Mouse (Mus musculus): Measurements from ENCODE around the gene Gpr176. TPM values are rescaled to one million over a fixed set of nuclear protein-coding genes. Genes with fewer than 3 reads are reported as not detected.

The Gpr176 gene
- total and polyA plus RNA-seq, 3 experiments: not detected

DNA sequence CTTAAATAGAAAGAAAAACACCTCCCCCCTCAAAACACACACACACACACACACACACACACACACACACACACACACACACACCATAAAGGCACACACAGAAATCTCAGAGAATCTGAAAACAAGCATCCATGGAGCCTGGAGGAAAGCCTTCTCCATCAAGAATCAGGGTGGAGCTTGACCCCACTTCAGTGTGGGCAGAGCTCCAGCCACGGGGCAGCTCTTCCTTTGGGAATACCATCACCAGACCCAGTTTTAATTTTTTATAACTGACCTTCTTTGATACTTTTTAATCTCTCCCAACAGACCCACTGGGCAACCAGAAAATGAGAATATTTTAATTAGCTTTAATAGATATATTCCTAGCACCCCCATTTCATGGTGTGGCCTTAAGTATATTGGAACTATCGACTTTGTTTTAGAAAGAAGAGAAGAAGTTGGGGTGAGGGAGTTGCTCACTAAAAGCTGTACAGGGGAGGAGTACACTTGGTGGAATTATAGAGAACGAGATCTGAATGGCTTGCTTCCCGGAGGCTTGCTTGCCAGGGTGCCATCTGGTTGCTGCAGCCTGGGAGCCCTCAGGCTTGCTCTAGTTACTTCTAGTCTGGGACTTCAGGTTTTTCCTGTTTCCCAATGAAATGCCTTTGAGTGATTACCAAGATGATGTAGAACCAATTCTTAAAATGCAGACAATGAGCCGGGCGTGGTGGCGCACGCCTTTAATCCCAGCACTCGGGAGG lies 84.7 kb downstream of the Gpr176 start:
- no peak for DNase-seq (ENCODE audit: low read depth, low spot score)
- Histone ChIP-seq H3K27ac (ENCODE audit: control insufficient read depth, low read depth, low read length) (no peak overlapping the region), H3K4me1 (ENCODE audit: control insufficient read depth in 1 of 2, insufficient read depth in 2 of 2, low read length in 2 of 2) (no peaks in the 10 kb centered on the region), H3K27me3 (ENCODE audit: control insufficient read depth in 1 of 2, insufficient read depth in 2 of 2, low read length in 2 of 2) (no peaks in the 10 kb centered on the region; a peak in 2 of 4 replicates), H3K4me3 (ENCODE audit: control insufficient read depth in 1 of 2, insufficient read depth in 1 of 2, low read depth in 2 of 2, low read length in 2 of 2) (no peak overlapping the region), H3K9ac (ENCODE audit: control insufficient read depth, low read depth, low read length, poor library complexity, severe bottlenecking) (no peak overlapping the region), H3K79me2 (ENCODE audit: control insufficient read depth, insufficient read depth, low read length, poor library complexity) (no peaks in the 10 kb centered on the region), H3K36me3 (ENCODE audit: control insufficient read depth in 1 of 2, insufficient read depth in 2 of 2, low read length in 2 of 2) (no peaks in the 10 kb centered on the region), H3K9me3 (replicated peaks; ENCODE audit: insufficient read depth, low read length) (no peaks in the 10 kb centered on the region)
- no peak for TF ChIP-seq SMC3 (IDR thresholded peaks at IDR 0.05; ENCODE audit: low read depth, low read length)

DNA sequence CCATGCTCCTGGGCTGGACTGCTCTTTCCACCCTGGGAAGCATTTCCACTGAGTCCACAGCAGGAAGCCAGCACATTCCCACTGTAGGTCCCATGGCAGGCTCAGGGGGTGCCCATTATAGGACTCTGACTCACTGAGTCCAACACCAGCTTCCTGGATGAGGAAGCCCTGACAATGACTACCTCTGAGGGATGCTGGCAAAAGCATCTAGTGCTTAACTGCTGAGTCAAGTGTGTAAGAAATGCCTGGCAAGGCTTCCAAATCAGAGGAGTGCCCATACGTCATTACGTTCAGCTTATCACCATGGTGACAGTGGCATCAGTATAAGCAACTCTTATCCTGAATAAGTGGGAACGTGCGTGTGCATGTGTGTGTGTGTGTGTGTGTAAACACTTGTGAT lies 85.5 kb downstream of the Gpr176 start:
- Histone ChIP-seq H3K27ac (ENCODE audit: control insufficient read depth, low read depth, low read length) (no peak overlapping the region), H3K9ac (ENCODE audit: control insufficient read depth, low read depth, low read length, poor library complexity, severe bottlenecking) (no peak overlapping the region), H3K4me3 (ENCODE audit: control insufficient read depth in 1 of 2, insufficient read depth in 1 of 2, low read depth in 2 of 2, low read length in 2 of 2) (no peak overlapping the region), H3K36me3 (ENCODE audit: control insufficient read depth in 1 of 2, insufficient read depth in 2 of 2, low read length in 2 of 2) (no peaks in the 10 kb centered on the region), H3K9me3 (replicated peaks; ENCODE audit: insufficient read depth, low read length) (no peaks in the 10 kb centered on the region), H3K4me1 (ENCODE audit: control insufficient read depth in 1 of 2, insufficient read depth in 2 of 2, low read length in 2 of 2) (no peaks in the 10 kb centered on the region), H3K27me3 (ENCODE audit: control insufficient read depth in 1 of 2, insufficient read depth in 2 of 2, low read length in 2 of 2) (no peaks in the 10 kb centered on the region; a peak in 2 of 4 replicates), H3K79me2 (ENCODE audit: control insufficient read depth, insufficient read depth, low read length, poor library complexity) (no peaks in the 10 kb centered on the region)
- TF ChIP-seq CHD2 (IDR thresholded peaks at IDR 0.05; ENCODE audit: low read length): no peak
- no peak for DNase-seq (ENCODE audit: low read depth, low spot score)

- no peaks in the 10 kb centered on the region for H3K36me3 ChIP-seq (ENCODE audit: control insufficient read depth in 1 of 2, insufficient read depth in 2 of 2, low read length in 2 of 2)
- no peak overlapping the region for H3K27ac ChIP-seq (ENCODE audit: control insufficient read depth, low read depth, low read length)
- H3K27me3 ChIP-seq (ENCODE audit: control insufficient read depth in 1 of 2, insufficient read depth in 2 of 2, low read length in 2 of 2): no peaks in the 10 kb centered on the region; a peak in 2 of 4 replicates
- TF ChIP-seq POLR2AphosphoS5 (IDR thresholded peaks at IDR 0.05; ENCODE audit: borderline replicate concordance, low read depth, low read length) (no peak), TAL1 (IDR thresholded peaks at IDR 0.05; ENCODE audit: low read length) (no peak), RAD21 (IDR thresholded peaks at IDR 0.05; ENCODE audit: low read depth, low read length) (no peak), RCOR1 (IDR thresholded peaks at IDR 0.05; ENCODE audit: low read depth, low read length) (no peak), POLR2AphosphoS2 (IDR thresholded peaks at IDR 0.05; ENCODE audit: low read length) (no peak), MXI1 (IDR thresholded peaks at IDR 0.05; ENCODE audit: low read depth, low read length) (no peak), USF1 (IDR thresholded peaks at IDR 0.05; ENCODE audit: low read depth, low read length) (no peak), MAFK (IDR thresholded peaks at IDR 0.05; ENCODE audit: borderline replicate concordance, low read depth, low read length) (no peak), EP300 (IDR thresholded peaks at IDR 0.05; ENCODE audit: low read depth in 1 of 2, low read length in 2 of 2) (no peak), SMC3 (IDR thresholded peaks at IDR 0.05; ENCODE audit: low read depth, low read length) (no peak), ZKSCAN1 (IDR thresholded peaks at IDR 0.05; ENCODE audit: low read depth, low read length) (no peak), MAZ (IDR thresholded peaks at IDR 0.05; ENCODE audit: low read depth, low read length) (no peak), UBTF (IDR thresholded peaks at IDR 0.05; ENCODE audit: borderline replicate concordance, insufficient read depth, low read depth, low read length) (no peak)
- H3K9me3 ChIP-seq (replicated peaks; ENCODE audit: insufficient read depth, low read length): no peaks in the 10 kb centered on the region
- no peaks in the 10 kb centered on the region for H3K79me2 ChIP-seq (ENCODE audit: control insufficient read depth, insufficient read depth, low read length, poor library complexity)
- no peak for DNase-seq (ENCODE audit: low read depth, low spot score)
- no peak overlapping the region for H3K9ac ChIP-seq (ENCODE audit: control insufficient read depth, low read depth, low read length, poor library complexity, severe bottlenecking)
- H3K4me3 ChIP-seq (ENCODE audit: control insufficient read depth in 1 of 2, insufficient read depth in 1 of 2, low read depth in 2 of 2, low read length in 2 of 2): no peak overlapping the region
- H3K4me1 ChIP-seq (ENCODE audit: control insufficient read depth in 1 of 2, insufficient read depth in 2 of 2, low read length in 2 of 2): no peaks in the 10 kb centered on the region
Measured at GRCm38 (mm10) chr2:118282467-118282866, 90.8 kb downstream of the Gpr176 start.
